Mouse (Mus musculus) CH12.LX (cell line): ENCODE measurements around the gene Nectin2. TPM values are rescaled to one million over a fixed set of nuclear protein-coding genes. Genes with fewer than 3 reads are reported as not detected.

Experiments used
- DNase-seq: peaks from one replicate; pipeline ENCODE4 v3.0.0-alpha.2; 2013; ENCODE audit errors: extremely low read depth
- H3K27ac ChIP-seq: 2 replicates; pipeline ENCODE4 v1.5.1; 2012; ENCODE audit warnings: low read depth, mild to moderate bottlenecking, control low read depth, moderate library complexity; ENCODE audit not compliant: insufficient read depth
- H3K27me3 ChIP-seq: replicated peaks from 2 replicates; pipeline ENCODE3; 2012; ENCODE audit warnings: inconsistent platforms
- H3K36me3 ChIP-seq, 2 experiments: replicated peaks in 1 of 2; 2 replicates each; pipeline versions ENCODE3 to v1.6.1; 2012; ENCODE audit warnings: inconsistent platforms in 1 of 2, low read length in 1 of 2, mild to moderate bottlenecking in 1 of 2, mixed read lengths in 1 of 2, moderate library complexity in 1 of 2; ENCODE audit not compliant: control insufficient read depth in 1 of 2, insufficient read depth in 1 of 2
- H3K4me1 ChIP-seq, 2 experiments: 2 replicates each; pipeline ENCODE4 v1.6.1; 2012; ENCODE audit warnings: inconsistent platforms in 1 of 2, moderate library complexity in 1 of 2; ENCODE audit not compliant: insufficient read depth in 2 of 2, control insufficient read depth in 1 of 2
- H3K4me2 ChIP-seq: 2 replicates; pipeline ENCODE4 v1.6.1; 2012; ENCODE audit warnings: low read depth, mild to moderate bottlenecking, control low read depth; ENCODE audit not compliant: poor library complexity, insufficient read depth, severe bottlenecking
- H3K4me3 ChIP-seq, 3 experiments: fragments of 150-350 bp in 1 of 3; sonication (generic) in 1 of 3; replicated peaks in 1 of 3; 2 replicates each; pipeline versions ENCODE3 to v1.5.1; 2011 to 2012; ENCODE audit warnings: low read depth in 2 of 3, low read length in 2 of 3, mild to moderate bottlenecking in 2 of 3, moderate library complexity in 2 of 3, control low read depth in 1 of 3, improper control_type of control experiment in 1 of 3, inconsistent platforms in 1 of 3, mixed read lengths in 1 of 3; ENCODE audit not compliant: poor library complexity in 1 of 3
- H3K79me2 ChIP-seq: replicated peaks from 2 replicates; pipeline ENCODE4 v1.6.1; 2012; ENCODE audit warnings: mild to moderate bottlenecking, moderate library complexity; ENCODE audit not compliant: control insufficient read depth, poor library complexity, insufficient read depth, severe bottlenecking; ENCODE audit errors: extremely low read depth
- H3K9ac ChIP-seq: 2 replicates; pipeline ENCODE4 v1.6.1; 2012; ENCODE audit warnings: low read depth, mild to moderate bottlenecking, control low read depth, moderate library complexity; ENCODE audit not compliant: insufficient read depth
- H3K9me3 ChIP-seq: replicated peaks from 2 replicates; pipeline ENCODE3; 2012; ENCODE audit warnings: low read length, inconsistent platforms, mixed read lengths
- CHD2 ChIP-seq: IDR thresholded peaks from 2 replicates; pipeline ENCODE4 v1.6.1; 2011; ENCODE audit warnings: low read length, improper control_type of control experiment
- CTCF ChIP-seq, 2 experiments: IDR thresholded peaks in 1 of 2; conservative IDR thresholded peaks in 1 of 2; 2 replicates each; pipeline ENCODE4 v1.5.1; 2011 to 2012; ENCODE audit warnings: low read depth in 2 of 2, low read length in 2 of 2, improper control_type of control experiment in 1 of 2, inconsistent platforms in 1 of 2, mild to moderate bottlenecking in 1 of 2, moderate library complexity in 1 of 2
- EP300 ChIP-seq: IDR thresholded peaks from 2 replicates; pipeline ENCODE4 v1.6.1; 2011; ENCODE audit warnings: low read length, improper control_type of control experiment
- ETS1 ChIP-seq: conservative IDR thresholded peaks from 2 replicates; pipeline ENCODE4 v1.6.1; 2012; ENCODE audit warnings: low read depth, mild to moderate bottlenecking, inconsistent platforms, low read length, improper control_type of control experiment, moderate library complexity
- HCFC1 ChIP-seq: IDR thresholded peaks from 2 replicates; pipeline ENCODE4 v1.6.1; 2012; ENCODE audit warnings: low read depth, mild to moderate bottlenecking, inconsistent platforms, low read length, improper control_type of control experiment
- JUN ChIP-seq: IDR thresholded peaks from 2 replicates; pipeline ENCODE4 v1.6.1; 2011; ENCODE audit warnings: low read depth, mild to moderate bottlenecking, low read length, improper control_type of control experiment, moderate library complexity; ENCODE audit not compliant: insufficient read depth
- KAT2A ChIP-seq: IDR thresholded peaks from 2 replicates; pipeline ENCODE4 v1.6.1; 2012; ENCODE audit warnings: low read length, improper control_type of control experiment, inconsistent platforms; ENCODE audit not compliant: insufficient replicate concordance
- MAX ChIP-seq: IDR thresholded peaks from 2 replicates; pipeline ENCODE4 v1.6.1; 2011; ENCODE audit warnings: low read length, improper control_type of control experiment
- MAZ ChIP-seq: IDR thresholded peaks from 2 replicates; pipeline ENCODE4 v1.6.1; 2012; ENCODE audit warnings: low read depth, mild to moderate bottlenecking, inconsistent platforms, low read length, improper control_type of control experiment, moderate library complexity
- MEF2A ChIP-seq: IDR thresholded peaks from 2 replicates; pipeline ENCODE4 v1.6.1; 2014; ENCODE audit warnings: low read depth, mild to moderate bottlenecking, inconsistent platforms, low read length, improper control_type of control experiment, borderline replicate concordance
- MXI1 ChIP-seq: IDR thresholded peaks from 2 replicates; pipeline ENCODE4 v1.6.1; 2011; ENCODE audit warnings: mild to moderate bottlenecking, low read depth, low read length, improper control_type of control experiment
- MYC ChIP-seq: IDR thresholded peaks from 2 replicates; pipeline ENCODE4 v1.6.1; 2011; ENCODE audit warnings: low read depth, mild to moderate bottlenecking, improper control_type of control experiment, low read length
- NELFE ChIP-seq: IDR thresholded peaks from 2 replicates; pipeline ENCODE4 v1.6.1; 2011; ENCODE audit warnings: low read depth, low read length, improper control_type of control experiment
- POLR2A ChIP-seq: IDR thresholded peaks from 2 replicates; pipeline ENCODE4 v1.6.1; 2011; ENCODE audit warnings: low read depth, mild to moderate bottlenecking, improper control_type of control experiment, low read length
- POLR2AphosphoS2 ChIP-seq: IDR thresholded peaks from 2 replicates; pipeline ENCODE4 v1.6.1; 2011; ENCODE audit warnings: low read depth, low read length, improper control_type of control experiment
- RAD21 ChIP-seq: IDR thresholded peaks from 2 replicates; pipeline ENCODE4 v1.6.1; 2011; ENCODE audit warnings: low read depth, mild to moderate bottlenecking, low read length, improper control_type of control experiment, moderate library complexity
- RCOR1 ChIP-seq: conservative IDR thresholded peaks from 2 replicates; pipeline ENCODE4 v1.6.1; 2012; ENCODE audit warnings: low read depth, mild to moderate bottlenecking, inconsistent platforms, low read length, improper control_type of control experiment
- SMC3 ChIP-seq: IDR thresholded peaks from 2 replicates; pipeline ENCODE4 v1.6.1; 2011; ENCODE audit warnings: low read depth, low read length, improper control_type of control experiment
- TBP ChIP-seq: conservative IDR thresholded peaks from 2 replicates; pipeline ENCODE4 v1.6.1; 2011; ENCODE audit warnings: low read depth, low read length, improper control_type of control experiment
- TCF12 ChIP-seq: IDR thresholded peaks from 2 replicates; pipeline ENCODE4 v1.6.1; 2014; ENCODE audit warnings: low read depth, mild to moderate bottlenecking, inconsistent platforms, low read length, improper control_type of control experiment
- UBTF ChIP-seq: IDR thresholded peaks from 2 replicates; pipeline ENCODE4 v1.6.1; 2012; ENCODE audit warnings: low read depth, mild to moderate bottlenecking, inconsistent platforms, low read length, improper control_type of control experiment, moderate library complexity
- ZC3H11A ChIP-seq: IDR thresholded peaks from 2 replicates; pipeline ENCODE4 v1.6.1; 2012; ENCODE audit warnings: low read depth, mild to moderate bottlenecking, inconsistent platforms, low read length, improper control_type of control experiment
- ZKSCAN1 ChIP-seq: IDR thresholded peaks from 2 replicates; pipeline ENCODE4 v1.6.1; 2012; ENCODE audit warnings: low read depth, inconsistent platforms, low read length, improper control_type of control experiment, borderline replicate concordance
- ZMIZ1 ChIP-seq: IDR thresholded peaks from 2 replicates; pipeline ENCODE4 v1.6.1; 2012; ENCODE audit warnings: low read depth, mild to moderate bottlenecking, inconsistent platforms, low read length, improper control_type of control experiment
- ZNF384 ChIP-seq: IDR thresholded peaks from 2 replicates; pipeline ENCODE4 v1.6.1; 2012; ENCODE audit warnings: low read depth, low read length, improper control_type of control experiment, inconsistent platforms
- dilution Hi-C: fragments of 300-500 bp; cut with MboI; formaldehyde crosslinking; loops from 2 replicates; pipeline ENCODE4 v1.14.3; 2020; ENCODE audit warnings: low sequenced_read_pairs; ENCODE audit not compliant: extremely low pct_unique_long_range_greater_than_20kb, extremely low pct_ligation_motif_present
- in situ Hi-C: fragments of 300-500 bp; cut with MboI; formaldehyde crosslinking; loops from 3 replicates; pipeline ENCODE4 v1.14.3; 2019; ENCODE audit warnings: low sequenced_read_pairs, low pct_ligation_motif_present, low pct_unique_long_range_greater_than_20kb, mixed read lengths
- polyA plus RNA-seq: library from polyadenylated mRNA; unstranded; fragments of >175 nt; gene quantifications from 2 replicates; pipeline ENCODE4 v1.2.1, GENCODE M21; 2012; ENCODE audit warnings: low read depth; ENCODE audit not compliant: insufficient read length
- total RNA-seq, 2 experiments: library from RNA; depleted of rRNA; stranded (reverse); fragments of 300-350 nt in 1 of 2; fragments of >200 nt in 1 of 2; gene quantifications; 2 replicates each; pipeline ENCODE4 v1.2.3; 2012 to 2014

Gene Nectin2
- total RNA-seq (2012; rRNA removed), result 9.1 and 14.1 TPM in 2 replicates
- 3.0 and 3.4 TPM in 2 replicates for total RNA-seq (2014; rRNA removed)
- polyA plus RNA-seq, result 6.3 and 6.5 TPM in 2 replicates

- peak within 1 kb of the TSS; percentile 99 for H3K4me2 ChIP-seq
- H3K27me3 ChIP-seq, result peaks cover 14% of the 10 kb centered on the region
- H3K36me3 ChIP-seq, result no peaks in the 10 kb centered on the region
- dilution Hi-C loops (no loop called here), in situ Hi-C loops (loop anchor here (5.0 kb wide), 1 partner anchor 37 kb away; no protein-coding TSS in a partner anchor)
- peak within 1 kb of the TSS; percentile 88 for H3K9ac ChIP-seq
- H3K4me1 ChIP-seq, result peaks cover 9 to 33% of the 10 kb centered on the region in 2 experiments
- peak within 1 kb of the TSS; percentile 72 to 74 (median 73) for H3K4me3 ChIP-seq
- H3K79me2 ChIP-seq, result no peaks in the 10 kb centered on the region
- TF ChIP-seq UBTF, result no peak
- no peak for TF ChIP-seq ETS1
- TF ChIP-seq RAD21, result peak; percentile 80
- no peak for TF ChIP-seq KAT2A
- TF ChIP-seq MXI1, result no peak
- no peak for TF ChIP-seq POLR2AphosphoS2
- peak; percentile 62; the same call in 1 of the 2 replicates for TF ChIP-seq CHD2
- 0 out of 2 replicates have a peak, but pooled peaks have one; percentile 34 for TF ChIP-seq HCFC1
- TF ChIP-seq JUN, result no peak
- no peak for TF ChIP-seq MYC
- TF ChIP-seq POLR2A, result 0 out of 2 replicates have a peak, but pooled peaks have one; percentile 35
- TF ChIP-seq NELFE, result 0 out of 2 replicates have a peak, but pooled peaks have one; percentile 20
- no peak for TF ChIP-seq ZNF384
- TF ChIP-seq CTCF (conservative IDR thresholded peaks at IDR 0.05 in 1 of 2, IDR thresholded peaks at IDR 0.05 in 1 of 2; ENCODE audit: low read depth in 2 of 2, low read length in 2 of 2), result peak; percentile 30 to 90; a peak in 3 of 4 replicates
- TF ChIP-seq ZC3H11A, result no peak
- no peak for TF ChIP-seq TBP
- TF ChIP-seq MEF2A, result no peak
- TF ChIP-seq MAZ, result peak; percentile 96
- no peak for TF ChIP-seq MAX
- no peak for TF ChIP-seq RCOR1
- no peak for TF ChIP-seq ZKSCAN1
- TF ChIP-seq TCF12, result peak; percentile 16; the same call in 1 of the 2 replicates
- TF ChIP-seq SMC3, result peak; percentile 83
- TF ChIP-seq ZMIZ1, result no peak
- no peak for TF ChIP-seq EP300
- H3K9me3 ChIP-seq, result peaks cover 3% of the 10 kb centered on the region
- DNase-seq, result peak; percentile 85
- no peak within 1 kb of the TSS for H3K27ac ChIP-seq
Observed at GRCm38 (mm10) chr7:19750217-19751069, at the start of gene Nectin2. Gene Nectin2 (minus strand): TSS chr7:19750483.
